Mouse (Mus musculus) MEL (cell line): ENCODE data around the gene Pafah1b1. TPM values are rescaled to one million over a fixed set of nuclear protein-coding genes. Genes with fewer than 3 reads are reported as not detected.

ENCODE experiments used
- DNase-seq: peaks from one replicate; pipeline ENCODE4 v3.0.0; 2011; ENCODE audit warnings: low read depth, low spot score
- H3K27ac ChIP-seq: 2 replicates; pipeline ENCODE4 v1.5.1; 2012; ENCODE audit warnings: low read depth, mild to moderate bottlenecking, control low read depth, low read length, moderate library complexity; ENCODE audit not compliant: control insufficient read depth
- H3K27me3 ChIP-seq, 2 experiments: fragments of 150-350 bp in 1 of 2; sonication (generic) in 1 of 2; 2 replicates each; pipeline ENCODE4 v1.6.1; 2012; ENCODE audit warnings: low read length in 2 of 2, mild to moderate bottlenecking in 2 of 2, improper control_type of control experiment in 1 of 2, moderate library complexity in 1 of 2; ENCODE audit not compliant: insufficient read depth in 2 of 2, control insufficient read depth in 1 of 2
- H3K36me3 ChIP-seq, 2 experiments: 2 replicates each; pipeline ENCODE4 v1.6.1; 2012 to 2014; ENCODE audit warnings: low read length in 2 of 2, improper control_type of control experiment in 1 of 2, inconsistent platforms in 1 of 2, mild to moderate bottlenecking in 1 of 2; ENCODE audit not compliant: insufficient read depth in 2 of 2, control insufficient read depth in 1 of 2
- H3K4me1 ChIP-seq, 2 experiments: fragments of 150-350 bp in 1 of 2; sonication (generic) in 1 of 2; 2 replicates each; pipeline ENCODE4 v1.6.1; 2012; ENCODE audit warnings: low read length in 2 of 2, improper control_type of control experiment in 1 of 2, mild to moderate bottlenecking in 1 of 2; ENCODE audit not compliant: insufficient read depth in 2 of 2, control insufficient read depth in 1 of 2
- H3K4me3 ChIP-seq, 2 experiments: fragments of 150-350 bp in 1 of 2; sonication (generic) in 1 of 2; 2 replicates each; pipeline ENCODE4 v1.5.1; 2012; ENCODE audit warnings: low read depth in 2 of 2, low read length in 2 of 2, mild to moderate bottlenecking in 2 of 2, moderate library complexity in 2 of 2, control low read depth in 1 of 2, improper control_type of control experiment in 1 of 2; ENCODE audit not compliant: control insufficient read depth in 1 of 2, insufficient read depth in 1 of 2
- H3K79me2 ChIP-seq: 2 replicates; pipeline ENCODE4 v1.6.1; 2012; ENCODE audit warnings: mild to moderate bottlenecking, low read length, moderate library complexity; ENCODE audit not compliant: control insufficient read depth, poor library complexity, insufficient read depth
- H3K9ac ChIP-seq: 2 replicates; pipeline ENCODE4 v1.6.1; 2012; ENCODE audit warnings: low read depth, mild to moderate bottlenecking, control low read depth, low read length, moderate library complexity; ENCODE audit not compliant: control insufficient read depth, poor library complexity, severe bottlenecking
- H3K9me3 ChIP-seq: fragments of 150-350 bp; sonication (generic); replicated peaks from 2 replicates; pipeline ENCODE4 v1.6.1; 2012; ENCODE audit warnings: mild to moderate bottlenecking, low read length, improper control_type of control experiment, moderate library complexity; ENCODE audit not compliant: insufficient read depth
- BHLHE40 ChIP-seq: IDR thresholded peaks from 2 replicates; pipeline ENCODE4 v1.6.1; 2012; ENCODE audit warnings: low read depth, mild to moderate bottlenecking, inconsistent platforms, low read length, improper control_type of control experiment, borderline replicate concordance
- E2F4 ChIP-seq: IDR thresholded peaks from 2 replicates; pipeline ENCODE4 v1.6.1; 2011; ENCODE audit warnings: low read depth, low read length, improper control_type of control experiment, borderline replicate concordance
- ETS1 ChIP-seq: IDR thresholded peaks from 2 replicates; pipeline ENCODE4 v1.6.1; 2012; ENCODE audit warnings: low read depth, mild to moderate bottlenecking, inconsistent platforms, low read length, improper control_type of control experiment, moderate library complexity
- GABPA ChIP-seq: IDR thresholded peaks from 2 replicates; pipeline ENCODE4 v1.6.1; 2012; ENCODE audit warnings: low read depth, mild to moderate bottlenecking, inconsistent platforms, low read length, improper control_type of control experiment, moderate library complexity
- GATA1 ChIP-seq: IDR thresholded peaks from 2 replicates; pipeline ENCODE4 v1.6.1; 2011; ENCODE audit warnings: low read depth, low read length, improper control_type of control experiment
- HCFC1 ChIP-seq: IDR thresholded peaks from 2 replicates; pipeline ENCODE4 v1.6.1; 2012; ENCODE audit warnings: low read depth, mild to moderate bottlenecking, inconsistent platforms, low read length, improper control_type of control experiment, moderate library complexity
- JUND ChIP-seq: IDR thresholded peaks from 2 replicates; pipeline ENCODE4 v1.6.1; 2011; ENCODE audit warnings: low read depth, mild to moderate bottlenecking, improper control_type of control experiment, low read length
- KAT2A ChIP-seq: conservative IDR thresholded peaks from 2 replicates; pipeline ENCODE4 v1.6.1; 2012; ENCODE audit warnings: low read depth, low read length, improper control_type of control experiment, inconsistent platforms
- MAFK ChIP-seq: IDR thresholded peaks from 2 replicates; pipeline ENCODE4 v1.6.1; 2011; ENCODE audit warnings: low read depth, mild to moderate bottlenecking, low read length, improper control_type of control experiment, borderline replicate concordance
- MAZ ChIP-seq: IDR thresholded peaks from 2 replicates; pipeline ENCODE4 v1.6.1; 2012; ENCODE audit warnings: low read depth, mild to moderate bottlenecking, inconsistent platforms, low read length, improper control_type of control experiment
- MEF2A ChIP-seq: IDR thresholded peaks from 2 replicates; pipeline ENCODE4 v1.6.1; 2014; ENCODE audit warnings: low read depth, mild to moderate bottlenecking, inconsistent platforms, low read length, improper control_type of control experiment; ENCODE audit not compliant: poor library complexity, insufficient replicate concordance, severe bottlenecking; ENCODE audit errors: extremely low read depth
- MXI1 ChIP-seq: IDR thresholded peaks from 2 replicates; pipeline ENCODE4 v1.6.1; 2011; ENCODE audit warnings: mild to moderate bottlenecking, low read depth, low read length, improper control_type of control experiment
- MYC ChIP-seq: IDR thresholded peaks from 2 replicates; pipeline ENCODE4 v1.6.1; 2011; ENCODE audit warnings: low read depth, mild to moderate bottlenecking, low read length, improper control_type of control experiment, moderate library complexity
- NELFE ChIP-seq: IDR thresholded peaks from 2 replicates; pipeline ENCODE4 v1.6.1; 2011; ENCODE audit warnings: low read depth, low read length, improper control_type of control experiment
- POLR2A ChIP-seq, 2 experiments: IDR thresholded peaks; 2 replicates each; pipeline ENCODE4 v1.6.1; 2011 to 2012; ENCODE audit warnings: low read length in 2 of 2, mild to moderate bottlenecking in 2 of 2, control low read depth in 1 of 2, improper control_type of control experiment in 1 of 2, low read depth in 1 of 2, moderate library complexity in 1 of 2; ENCODE audit not compliant: control insufficient read depth in 1 of 2, insufficient read depth in 1 of 2, poor library complexity in 1 of 2
- POLR2AphosphoS2 ChIP-seq: IDR thresholded peaks from 2 replicates; pipeline ENCODE4 v1.6.1; 2011; ENCODE audit warnings: low read length, improper control_type of control experiment
- POLR2AphosphoS5 ChIP-seq: IDR thresholded peaks from 2 replicates; pipeline ENCODE4 v1.6.1; 2012; ENCODE audit warnings: low read depth, borderline replicate concordance, mild to moderate bottlenecking, inconsistent platforms, low read length, moderate library complexity, mixed read lengths
- RAD21 ChIP-seq: IDR thresholded peaks from 2 replicates; pipeline ENCODE4 v1.6.1; 2011; ENCODE audit warnings: mild to moderate bottlenecking, low read depth, low read length, improper control_type of control experiment
- RCOR1 ChIP-seq: IDR thresholded peaks from 2 replicates; pipeline ENCODE4 v1.6.1; 2012; ENCODE audit warnings: low read depth, mild to moderate bottlenecking, inconsistent platforms, low read length, improper control_type of control experiment
- SIN3A ChIP-seq: IDR thresholded peaks from 2 replicates; pipeline ENCODE4 v1.6.1; 2012; ENCODE audit warnings: low read length, improper control_type of control experiment, inconsistent platforms
- SMC3 ChIP-seq: IDR thresholded peaks from 2 replicates; pipeline ENCODE4 v1.6.1; 2011; ENCODE audit warnings: low read depth, low read length, improper control_type of control experiment
- TAL1 ChIP-seq: IDR thresholded peaks from 2 replicates; pipeline ENCODE4 v1.6.1; 2012; ENCODE audit warnings: mild to moderate bottlenecking, inconsistent platforms, low read length, moderate library complexity, mixed read lengths
- TBP ChIP-seq: IDR thresholded peaks from 2 replicates; pipeline ENCODE4 v1.8.0; 2011; ENCODE audit warnings: low read depth, low read length, improper control_type of control experiment
- UBTF ChIP-seq: IDR thresholded peaks from 2 replicates; pipeline ENCODE4 v1.6.1; 2012; ENCODE audit warnings: low read depth, mild to moderate bottlenecking, inconsistent platforms, low read length, improper control_type of control experiment, moderate library complexity, borderline replicate concordance; ENCODE audit not compliant: insufficient read depth
- USF1 ChIP-seq: IDR thresholded peaks from 2 replicates; pipeline ENCODE4 v1.6.1; 2014; ENCODE audit warnings: low read depth, mild to moderate bottlenecking, inconsistent platforms, low read length, improper control_type of control experiment, moderate library complexity
- ZKSCAN1 ChIP-seq: IDR thresholded peaks from 2 replicates; pipeline ENCODE4 v1.6.1; 2012; ENCODE audit warnings: low read depth, mild to moderate bottlenecking, inconsistent platforms, low read length, improper control_type of control experiment, moderate library complexity
- ZMIZ1 ChIP-seq: IDR thresholded peaks from 2 replicates; pipeline ENCODE4 v1.6.1; 2012; ENCODE audit warnings: low read depth, mild to moderate bottlenecking, inconsistent platforms, low read length, improper control_type of control experiment, moderate library complexity
- ZNF384 ChIP-seq: IDR thresholded peaks from 2 replicates; pipeline ENCODE4 v1.6.1; 2012; ENCODE audit warnings: low read depth, mild to moderate bottlenecking, inconsistent platforms, low read length, improper control_type of control experiment
- polyA plus RNA-seq, 2 experiments: library from polyadenylated mRNA; stranded (reverse) in 1 of 2; unstranded in 1 of 2; fragments of >175 nt in 1 of 2; fragments of >200 nt in 1 of 2; gene quantifications; 2 replicates each; pipeline versions ENCODE4 v1.2.1 to v1.2.4; 2012; ENCODE audit warnings: low replicate concordance in 2 of 2, low read depth in 1 of 2; ENCODE audit not compliant: insufficient read length in 2 of 2, insufficient read depth in 1 of 2, missing spikeins in 1 of 2
- total RNA-seq: library from RNA; depleted of rRNA; stranded (reverse); fragments of 300-350 nt; gene quantifications from 2 replicates; pipeline ENCODE4 v1.2.3, GENCODE M21; 2012

The Pafah1b1 gene
- total and polyA plus RNA-seq, 3 experiments = 54.5 to 67.4 TPM; not detected in 1

DNA sequence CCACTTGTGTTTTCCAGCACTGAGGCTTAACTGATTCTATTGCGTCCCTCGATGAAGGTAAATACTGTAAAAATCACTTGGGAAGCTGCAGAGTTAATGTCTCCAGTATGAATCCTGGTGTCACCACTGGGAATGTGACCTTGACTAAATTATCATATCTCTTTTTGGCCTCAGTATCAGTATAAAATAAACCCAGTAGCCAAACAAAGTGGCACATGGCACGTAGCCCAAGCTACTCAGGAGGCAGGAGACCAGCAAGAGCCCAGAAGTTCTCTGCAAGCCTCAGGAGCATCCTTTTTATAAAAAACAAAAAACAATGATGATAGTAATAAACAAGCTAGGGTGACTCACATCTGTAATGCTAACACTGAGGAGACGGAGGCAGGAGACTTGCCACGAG, 711 bp upstream of the Pafah1b1 start:
- H3K36me3 ChIP-seq = peaks cover 0 to 23% of the 10 kb centered on the region in 2 experiments; a peak in 3 of 4 replicates
- H3K79me2 ChIP-seq = peaks cover 35% of the 10 kb centered on the region
- DNase-seq = peak; percentile 34
- H3K4me1 ChIP-seq = peaks cover 8 to 15% of the 10 kb centered on the region in 2 experiments
- no peaks in the 10 kb centered on the region for H3K9me3 ChIP-seq
- no peaks in the 10 kb centered on the region for H3K27me3 ChIP-seq
- H3K9ac ChIP-seq = peak overlapping the region; percentile 92
- TF ChIP-seq SIN3A (0 out of 2 replicates have a peak, but pooled peaks have one; percentile 19), ZKSCAN1 (no peak; the same call in 1 of the 2 replicates), POLR2AphosphoS5 (no peak)
- peak overlapping the region in 1 of 2 experiments; percentile 87; a peak in 2 of 4 replicates for H3K4me3 ChIP-seq
- H3K27ac ChIP-seq = no peak overlapping the region

DNA sequence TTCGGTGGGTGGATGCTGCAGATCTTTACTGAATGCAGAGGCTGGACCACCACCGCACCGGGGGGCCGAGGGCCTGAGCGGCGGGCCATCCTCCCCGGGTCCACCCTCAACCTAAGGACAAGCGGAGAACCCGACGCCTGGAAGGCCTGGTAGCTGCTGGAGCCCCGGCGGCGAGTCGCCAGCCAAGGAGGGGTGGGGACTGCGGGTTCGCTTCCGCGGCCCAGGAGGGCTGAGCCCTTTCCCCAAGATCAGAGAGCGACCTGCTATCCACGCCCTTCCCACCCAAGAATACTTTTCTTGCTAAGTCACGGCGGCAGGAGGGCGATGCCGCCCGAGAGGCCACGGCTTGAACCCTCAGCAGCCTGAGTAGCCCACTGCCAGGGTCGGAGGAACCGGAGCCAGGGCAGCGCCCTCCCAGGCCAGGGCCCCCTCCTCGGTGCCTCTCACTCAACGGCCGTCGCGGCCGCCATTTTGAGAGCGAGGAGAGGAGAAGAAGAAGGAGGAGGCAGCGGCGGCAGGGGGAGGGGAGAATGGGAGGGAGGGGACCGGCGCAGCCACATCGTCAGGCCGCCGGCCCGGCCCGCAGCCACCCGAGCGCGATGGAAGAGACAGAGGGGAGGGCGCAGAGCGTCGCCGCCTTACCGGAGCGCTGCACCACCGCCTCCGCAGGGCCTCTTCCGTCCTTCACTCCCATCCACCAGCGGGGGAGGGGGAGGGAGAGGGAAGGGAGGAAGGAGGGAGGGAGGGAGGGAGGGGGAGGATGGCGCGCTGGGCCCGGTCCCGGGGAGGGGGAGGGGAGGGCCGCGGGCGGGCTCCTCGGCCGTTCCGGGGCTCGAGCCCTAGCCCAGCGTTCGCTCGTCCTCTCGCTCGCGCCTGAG, 874 bp downstream of the Pafah1b1 start:
- Histone ChIP-seq H3K79me2 (peaks cover 49% of the 10 kb centered on the region), H3K4me3 (peak overlapping the region; percentile 79 to 99), H3K27me3 (no peaks in the 10 kb centered on the region), H3K9ac (peak overlapping the region; percentile 92), H3K4me1 (peaks cover 14 to 20% of the 10 kb centered on the region in 2 experiments), H3K27ac (peak overlapping the region; percentile 89), H3K36me3 (peaks cover 1 to 37% of the 10 kb centered on the region in 2 experiments; a peak in 3 of 4 replicates), H3K9me3 (no peaks in the 10 kb centered on the region)
- DNase-seq = peak; percentile 94
- no peak for TF ChIP-seq USF1
- no peak for TF ChIP-seq GABPA
- TF ChIP-seq UBTF = peak; percentile 71; the same call in 1 of the 2 replicates
- no peak for TF ChIP-seq MYC
- no peak for TF ChIP-seq MAFK
- no peak for TF ChIP-seq BHLHE40
- TF ChIP-seq POLR2AphosphoS5 = 0 out of 2 replicates have a peak, but pooled peaks have one; percentile 48
- TF ChIP-seq KAT2A = no peak
- TF ChIP-seq ZNF384 = no peak
- peak; percentile 33; the same call in 1 of the 2 replicates for TF ChIP-seq ETS1
- TF ChIP-seq RAD21 = no peak
- TF ChIP-seq NELFE = no peak
- TF ChIP-seq MXI1 = peak; percentile 53; the same call in 1 of the 2 replicates
- no peak for TF ChIP-seq GATA1
- peak; percentile 32 to 66; a peak in 3 of 4 replicates for TF ChIP-seq POLR2A (IDR thresholded peaks at IDR 0.05; ENCODE audit: control insufficient read depth in 1 of 2, insufficient read depth in 1 of 2, low read depth in 1 of 2, low read length in 2 of 2, poor library complexity in 1 of 2)
- TF ChIP-seq ZMIZ1 = no peak
- no peak for TF ChIP-seq ZKSCAN1
- no peak for TF ChIP-seq POLR2AphosphoS2
- TF ChIP-seq SMC3 = no peak
- peak; percentile 74; the same call in 1 of the 2 replicates for TF ChIP-seq MAZ
- TF ChIP-seq TAL1 = no peak
- TF ChIP-seq JUND = no peak
- no peak for TF ChIP-seq TBP
- no peak; the same call in 1 of the 2 replicates for TF ChIP-seq E2F4
- TF ChIP-seq HCFC1 = peak; percentile 52; the same call in 1 of the 2 replicates
- TF ChIP-seq SIN3A = no peak; the same call in none of the 2 replicates
- no peak for TF ChIP-seq RCOR1
- 0 out of 2 replicates have a peak, but pooled peaks have one; percentile 31 for TF ChIP-seq MEF2A
